Mouse (Mus musculus) heart, embryonic 14.5 days (tissue): ENCODE data around the gene Foxred1. TPM values are rescaled to one million over a fixed set of nuclear protein-coding genes. Genes with fewer than 3 reads are reported as not detected.

Source experiments
- ATAC-seq: fragments of 200-750 bp; cut with Nextera tagmentation; 2 replicates; pipeline ENCODE4 v1.8.0; 2017; ENCODE audit warnings: low read depth, moderate TSS enrichment; ENCODE audit not compliant: insufficient number of reproducible peaks, insufficient read depth, low FRiP score
- H3K27ac ChIP-seq, 2 experiments: fragments of 200-500 bp in 1 of 2; fragments of 300-500 bp in 1 of 2; sonication (generic) in 1 of 2; replicated peaks in 1 of 2; 2 replicates each; pipeline ENCODE4 v1.5.1; 2012 to 2014; ENCODE audit warnings: low read depth in 2 of 2, low read length in 2 of 2, control low read depth in 1 of 2, mild to moderate bottlenecking in 1 of 2, mixed read lengths in 1 of 2; ENCODE audit not compliant: control insufficient read depth in 1 of 2, insufficient read depth in 1 of 2
- H3K27me3 ChIP-seq: fragments of 300-500 bp; sonication (generic); 2 replicates; pipeline ENCODE4 v1.6.1; 2014; ENCODE audit warnings: mild to moderate bottlenecking, low read length, control low read depth; ENCODE audit not compliant: control insufficient read depth, insufficient read depth
- H3K36me3 ChIP-seq: fragments of 300-500 bp; sonication (generic); 2 replicates; pipeline ENCODE4 v1.6.1; 2014; ENCODE audit warnings: mild to moderate bottlenecking, control low read depth, low read length, mixed read lengths; ENCODE audit not compliant: control insufficient read depth, insufficient read depth
- H3K4me1 ChIP-seq, 2 experiments: fragments of 200-500 bp in 1 of 2; fragments of 300-500 bp in 1 of 2; sonication (generic) in 1 of 2; 2 replicates each; pipeline ENCODE4 v1.6.1; 2012 to 2014; ENCODE audit warnings: low read length in 2 of 2, control low read depth in 1 of 2, mixed read lengths in 1 of 2; ENCODE audit not compliant: control insufficient read depth in 2 of 2, insufficient read depth in 2 of 2
- H3K4me2 ChIP-seq: fragments of 300-500 bp; sonication (generic); 2 replicates; pipeline ENCODE4 v1.6.1; 2014; ENCODE audit warnings: mild to moderate bottlenecking, low read length
- H3K4me3 ChIP-seq, 2 experiments: fragments of 200-500 bp in 1 of 2; fragments of 300-500 bp in 1 of 2; sonication (generic) in 1 of 2; 2 replicates each; pipeline ENCODE4 v1.5.1; 2012 to 2014; ENCODE audit warnings: low read length in 2 of 2, mild to moderate bottlenecking in 2 of 2, control low read depth in 1 of 2, low read depth in 1 of 2, moderate library complexity in 1 of 2; ENCODE audit not compliant: control insufficient read depth in 1 of 2, insufficient read depth in 1 of 2
- H3K9ac ChIP-seq: fragments of 300-500 bp; sonication (generic); 2 replicates; pipeline ENCODE4 v1.6.1; 2014; ENCODE audit warnings: mild to moderate bottlenecking, low read length
- H3K9me3 ChIP-seq: fragments of 300-500 bp; sonication (generic); 2 replicates; pipeline ENCODE4 v1.6.1; 2016; ENCODE audit warnings: low read length, control low read depth; ENCODE audit not compliant: control insufficient read depth
- WGBS: fragments of 180-500 bp; shearing (Covaris S2); extraction: QIAGEN DNeasy Blood & Tissue Kit; methylation state at CpG from one replicate; pipeline ENCODE4 v1.1.7; 2014; 5-methylcytosine and 5-hydroxymethylcytosine counted together
- polyA plus RNA-seq: library from polyadenylated mRNA; unstranded; fragments of >200 nt; fragmentation: Nextera tagmentation; extraction: Ambion mirVana; gene quantifications from 2 replicates; pipeline ENCODE4 v1.2.1, GENCODE M21; 2014

Foxred1 gene
- polyA plus RNA-seq, 1 experiment from 2014 or later = 60.2 TPM

- Histone ChIP-seq H3K36me3 (peaks cover 12% of the 10 kb centered on the region), H3K4me2 (no peak overlapping the region), H3K4me1 (peaks cover 0 to 9% of the 10 kb centered on the region in 2 experiments; a peak in 1 of 4 replicates), H3K27ac (no peak overlapping the region), H3K27me3 (no peaks in the 10 kb centered on the region), H3K4me3 (no peak overlapping the region), H3K9me3 (no peaks in the 10 kb centered on the region), H3K9ac (no peak overlapping the region)
- 70% methylated on average over 2 of the region's 2 CpGs for WGBS
- ATAC-seq = no peak
Observed at GRCm38 (mm10) chr9:35160662-35161061, 50.2 kb downstream of the Foxred1 start.

GRCm38 (mm10) chr9:35158477-35158876 is 52.4 kb downstream of the Foxred1 start:
- Histone ChIP-seq H3K36me3 (peaks cover 6% of the 10 kb centered on the region), H3K27ac (no peak overlapping the region), H3K27me3 (no peaks in the 10 kb centered on the region), H3K9ac (no peak overlapping the region), H3K4me2 (no peak overlapping the region), H3K9me3 (no peaks in the 10 kb centered on the region), H3K4me3 (no peak overlapping the region), H3K4me1 (peaks cover 0 to 9% of the 10 kb centered on the region in 2 experiments; a peak in 1 of 4 replicates)
- no peak for ATAC-seq
- 81% methylated on average over 3 of the region's 3 CpGs for whole genome bisulfite sequencing

- Histone ChIP-seq H3K4me2 (no peak overlapping the region), H3K27me3 (no peaks in the 10 kb centered on the region), H3K4me1 (peaks cover 0 to 9% of the 10 kb centered on the region in 2 experiments; a peak in 1 of 4 replicates), H3K9me3 (no peaks in the 10 kb centered on the region), H3K9ac (no peak overlapping the region), H3K27ac (no peak overlapping the region; a peak in 1 of 4 replicates), H3K4me3 (no peak overlapping the region), H3K36me3 (no peaks in the 10 kb centered on the region)
- WGBS = 87% methylated on average over 4 of the region's 4 CpGs
- no peak for ATAC-seq
Observed at GRCm38 (mm10) chr9:35156862-35157261, 54.0 kb downstream of the Foxred1 start.

GRCm38 (mm10) chr9:35156002-35156710 is 54.7 kb downstream of the Foxred1 start:
- H3K4me2 ChIP-seq = no peak overlapping the region
- H3K27me3 ChIP-seq = no peaks in the 10 kb centered on the region
- no peak overlapping the region for H3K4me3 ChIP-seq
- no peak for ATAC-seq
- 87% methylated on average over 5 of the region's 5 CpGs for WGBS
- H3K9ac ChIP-seq = no peak overlapping the region
- peak overlapping the region in 1 of 2 experiments; percentile 48; a peak in 2 of 4 replicates for H3K27ac ChIP-seq
- no peaks in the 10 kb centered on the region for H3K36me3 ChIP-seq
- peaks cover 0 to 9% of the 10 kb centered on the region in 2 experiments; a peak in 1 of 4 replicates for H3K4me1 ChIP-seq
- H3K9me3 ChIP-seq = no peaks in the 10 kb centered on the region

Other genes starting within 250 kb of the Foxred1 start
- 22.9 and 25.1 TPM in 2 replicates for gene St3gal4, start 91.8 kb downstream of the Foxred1 start, polyA plus RNA-seq
- gene Dcps, start 35.0 kb downstream of the Foxred1 start, polyA plus RNA-seq = 60.9 and 62.7 TPM in 2 replicates
- 102 and 109 TPM in 2 replicates for gene Srpr, start 10.9 kb downstream of the Foxred1 start, polyA plus RNA-seq
- 7.8 and 8.0 TPM in 2 replicates for gene Tirap, start 10.8 kb downstream of the Foxred1 start, polyA plus RNA-seq
- 26.1 and 28.3 TPM in 2 replicates for gene Fam118b, start 56.8 kb upstream of the Foxred1 start, polyA plus RNA-seq
- gene Rpusd4, start 56.8 kb upstream of the Foxred1 start, polyA plus RNA-seq = 19.4 and 24.2 TPM in 2 replicates
- gene Cdon, start 210.1 kb upstream of the Foxred1 start, polyA plus RNA-seq = 6.2 and 8.1 TPM in 2 replicates